Mouse (Mus musculus): ENCODE results near the gene Dna2. TPM values are rescaled to one million over a fixed set of nuclear protein-coding genes. Genes with fewer than 3 reads are reported as not detected.

The Dna2 gene
- 1 to 10 TPM; 1.3 to 2.9 TPM for polyA plus RNA-seq (2017; shearing (Covaris generic))

GRCm38 (mm10) chr10:62946738-62947471 is at the start of gene Dna2:
TSS of gene Dna2 (plus strand) at chr10:62947026.

GRCm38 (mm10) chr10:62908896-62909295 is 37.9 kb upstream of the Dna2 start, which contains the start of gene Tet1:
TSS of gene Tet1 (minus strand) at chr10:62908996.

GRCm38 (mm10) chr10:62919925-62920765 is 26.7 kb upstream of the Dna2 start, which contains the start of gene Slc25a16:
TSS of gene Slc25a16 (plus strand) at chr10:62920633.

GRCm38 (mm10) chr10:62980039-62980954 is 33.5 kb downstream of the Dna2 start, which contains the start of gene Rufy2:
TSS of gene Rufy2 (plus strand) at chr10:62980223.

Other genes with a start within 250 kb of the Dna2 start
- gene Stox1, start 220.9 kb upstream of the Dna2 start, polyA plus RNA-seq (2017; shearing (Covaris generic)), result 1 to 10 TPM; 1.6 to 1.8 TPM
- 100 to 1,000 TPM; 109 to 128 TPM for gene Ccar1, start 154.7 kb upstream of the Dna2 start, polyA plus RNA-seq (2017; shearing (Covaris generic))
- gene Tet1, start 38.0 kb upstream of the Dna2 start, polyA plus RNA-seq (2017; shearing (Covaris generic)), result 1 to 10 TPM; 5.8 to 7.0 TPM
- gene Slc25a16, start 26.4 kb upstream of the Dna2 start, polyA plus RNA-seq (2017; shearing (Covaris generic)), result 10 to 100 TPM; 12.8 to 14.7 TPM
- gene Rufy2, start 33.2 kb downstream of the Dna2 start, polyA plus RNA-seq (2017; shearing (Covaris generic)), result 10 to 100 TPM; 41.4 to 55.3 TPM
- gene Hnrnph3, start 77.2 kb downstream of the Dna2 start, polyA plus RNA-seq (2017; shearing (Covaris generic)), result 10 to 100 TPM; 82.5 to 92.5 TPM
- under 1 TPM; 0.47 to 0.81 TPM for gene Pbld2, start 77.3 kb downstream of the Dna2 start, polyA plus RNA-seq (2017; shearing (Covaris generic))
- gene Pbld1, start 113.1 kb downstream of the Dna2 start, polyA plus RNA-seq (2017; shearing (Covaris generic)), result 1 to 10 TPM in 1 of 2 experiments, under 1 TPM in 1; 0.16 to 1.7 TPM
- gene Atoh7, start 152.6 kb downstream of the Dna2 start, polyA plus RNA-seq (2017; shearing (Covaris generic)), result not detected